Mouse (Mus musculus): ENCODE results near the gene Rhbdd3. TPM values are rescaled to one million over a fixed set of nuclear protein-coding genes. Genes with fewer than 3 reads are reported as not detected.
A peak's percentile ranks its signal among the peaks of the same experiment; 100 is the strongest.
"Not testable (repeated sequence)": the region's sequence is repeated elsewhere in the genome, so short reads cannot be mapped to it uniquely, and the experiment has no call there.

The Rhbdd3 gene
- total and polyA plus RNA-seq, 3 experiments, result 18.2 to 38.1 (median 24.8) TPM

- DNase-seq, result peak; percentile 95
These were observed 33.5 kb upstream of the Rhbdd3 start, which contains the start of gene Gas2l1 for GRCm38 (mm10) chr11:5065056-5065821. Gene Gas2l1 (minus strand): TSS chr11:5065327.

DNA sequence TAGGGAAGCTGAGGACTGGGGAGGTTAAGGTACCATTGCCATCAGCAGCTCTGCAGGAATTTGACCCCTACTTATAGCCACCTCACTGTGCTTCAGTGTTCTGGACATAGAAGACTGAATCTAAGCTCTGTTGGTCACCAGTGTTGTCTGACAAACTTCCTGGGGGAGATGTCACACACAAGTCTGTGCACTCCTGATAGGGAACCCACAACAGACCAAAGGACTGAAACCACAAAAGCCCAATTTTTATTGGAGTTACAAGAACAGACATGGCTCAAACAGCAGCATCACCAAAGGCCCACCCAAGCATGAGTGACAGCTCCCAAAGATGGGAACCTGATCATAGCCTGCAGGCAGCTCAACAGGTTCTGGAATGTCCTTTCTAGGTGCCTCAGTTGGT is 31.7 kb upstream of the Rhbdd3 start:
- DNase-seq, result no peak

DNA sequence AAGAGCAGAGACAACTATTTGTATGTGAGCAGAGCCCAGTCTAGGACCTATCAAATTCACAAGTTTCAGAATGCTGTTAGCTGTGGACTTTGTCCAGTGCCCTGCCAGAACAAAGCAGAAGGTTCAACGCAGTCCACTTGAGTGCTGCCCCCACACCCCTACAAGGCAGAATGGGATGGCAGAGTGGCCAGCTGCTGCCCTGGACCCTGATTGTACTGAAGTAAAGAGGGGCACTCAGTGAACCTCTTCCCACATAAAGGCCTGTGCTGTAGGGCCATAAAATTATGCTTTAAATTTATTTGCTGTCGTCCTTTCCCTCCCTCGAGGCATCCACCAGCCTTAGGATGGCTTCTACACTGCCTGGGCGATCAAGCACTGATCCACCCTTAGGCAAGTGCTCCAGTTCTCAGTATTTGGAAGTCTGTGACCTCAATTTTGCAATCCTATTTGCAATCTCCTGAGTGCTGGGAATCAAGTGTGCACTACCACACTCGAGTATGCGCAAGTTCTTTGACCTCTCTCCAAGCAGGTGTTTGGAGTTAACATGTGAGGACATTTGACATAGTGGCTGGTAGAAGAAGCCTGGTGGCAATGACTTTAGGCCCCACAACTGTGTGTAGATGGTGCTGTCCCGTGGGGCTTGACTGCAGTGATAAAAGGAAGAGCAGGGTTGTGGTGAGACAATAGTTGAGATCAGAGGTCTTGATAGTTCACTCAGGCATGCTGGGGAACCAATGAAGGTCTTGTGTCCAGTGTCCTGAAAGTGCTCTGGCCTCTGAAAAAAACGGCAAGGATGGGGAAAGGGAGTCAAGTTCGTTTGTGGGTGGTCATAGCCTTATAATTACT is 30.4 kb upstream of the Rhbdd3 start:
- no peak for DNase-seq

DNA sequence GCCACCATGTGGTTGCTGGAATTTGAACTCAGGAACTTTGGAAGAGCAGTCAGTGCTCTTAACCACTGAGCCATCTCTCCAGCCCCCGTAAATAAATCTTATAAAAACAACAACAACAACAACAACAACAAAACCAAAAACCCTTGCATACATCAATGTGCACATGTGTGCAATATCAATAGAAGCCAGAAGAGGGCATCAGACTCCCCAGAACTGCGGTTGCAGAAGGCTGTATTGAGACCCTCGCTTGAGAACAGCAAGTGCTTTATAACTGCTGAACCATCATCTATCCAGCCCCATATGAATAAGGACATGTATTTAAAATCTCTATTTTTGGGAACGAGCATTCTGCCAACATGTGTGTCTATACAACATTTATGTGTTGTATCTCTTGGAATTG is 23.8 kb upstream of the Rhbdd3 start:
- DNase-seq, result no peak

- no peak for DNase-seq
These were observed 23.0 kb upstream of the Rhbdd3 start for GRCm38 (mm10) chr11:5075760-5076159.

DNA sequence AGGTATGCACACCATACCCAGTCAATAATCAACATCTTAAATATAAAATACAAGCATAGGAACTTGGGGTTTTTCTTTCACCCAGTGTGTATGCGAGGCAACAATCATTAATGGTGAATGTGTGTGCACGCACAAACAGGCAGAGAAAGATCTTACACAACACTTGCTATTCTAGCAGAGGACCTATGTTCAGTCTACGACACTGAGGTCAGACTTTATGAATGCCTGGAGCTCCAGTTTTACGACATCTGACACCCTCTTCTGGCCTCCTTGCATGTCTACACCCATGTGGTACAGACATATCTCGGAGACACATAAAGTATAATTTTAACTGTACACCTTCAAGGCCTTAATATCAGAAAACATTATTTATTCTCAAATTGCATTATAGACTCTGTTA is 21.9 kb upstream of the Rhbdd3 start:
- DNase-seq, result not testable (repeated sequence)

GRCm38 (mm10) chr11:5089147-5089546 is 9.6 kb upstream of the Rhbdd3 start:
- peak; percentile 53 for DNase-seq

GRCm38 (mm10) chr11:5091706-5092105 is 7.0 kb upstream of the Rhbdd3 start:
- DNase-seq, result no peak

- no peak for DNase-seq
These were observed 2.8 kb upstream of the Rhbdd3 start for GRCm38 (mm10) chr11:5095877-5096276.

DNA sequence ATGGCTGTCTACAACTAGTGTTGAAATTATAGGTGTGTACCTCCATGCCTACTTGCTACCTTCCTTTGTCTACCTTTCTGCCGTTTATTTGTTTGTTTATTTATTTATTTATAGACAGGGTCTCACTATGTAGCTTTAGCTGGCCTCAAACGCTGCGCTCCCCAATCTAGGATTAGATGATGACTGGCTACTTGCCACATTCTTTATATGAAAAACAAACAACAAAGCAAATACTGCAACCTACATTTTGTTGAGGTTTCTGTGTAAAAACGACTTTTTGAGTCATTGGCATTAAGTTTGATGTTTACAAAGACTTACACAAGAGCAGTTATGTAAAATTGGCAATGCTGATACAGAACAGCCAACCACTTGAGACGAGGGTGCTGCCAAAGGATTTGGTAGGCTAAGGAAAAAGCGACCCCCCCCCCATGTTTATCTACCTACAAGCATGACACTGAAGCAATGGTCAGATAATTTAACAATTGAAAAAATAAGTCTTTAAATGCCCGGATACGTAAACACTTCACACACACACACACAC is 2.2 kb upstream of the Rhbdd3 start:
- DNase-seq, result no peak

GRCm38 (mm10) chr11:5098035-5098735 is 541 bp upstream of the Rhbdd3 start:
- DNase-seq, result peak; percentile 69

GRCm38 (mm10) chr11:5099576-5100183 is 954 bp downstream of the Rhbdd3 start:
- DNase-seq, result peak; percentile 90

DNA sequence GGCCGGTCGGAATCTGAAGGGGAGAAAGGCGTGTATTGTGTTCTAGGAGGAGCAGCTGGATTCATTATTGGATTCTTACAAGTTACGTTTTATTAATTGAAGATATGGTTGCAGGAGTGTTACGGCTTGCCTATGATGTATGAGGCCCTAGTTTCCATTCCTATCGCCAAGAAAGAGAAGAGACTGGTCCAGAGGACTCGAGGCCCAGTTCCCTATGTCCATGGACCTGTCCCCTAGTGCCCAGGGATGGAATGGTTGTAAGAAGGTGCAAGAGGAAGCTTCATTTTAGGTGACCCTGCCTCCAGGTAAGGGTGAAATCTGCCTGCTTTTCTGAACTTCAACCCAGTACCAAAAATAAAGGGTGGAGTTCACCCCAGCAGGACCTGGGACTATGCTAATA is 1.6 kb downstream of the Rhbdd3 start:
- DNase-seq, result no peak

DNA sequence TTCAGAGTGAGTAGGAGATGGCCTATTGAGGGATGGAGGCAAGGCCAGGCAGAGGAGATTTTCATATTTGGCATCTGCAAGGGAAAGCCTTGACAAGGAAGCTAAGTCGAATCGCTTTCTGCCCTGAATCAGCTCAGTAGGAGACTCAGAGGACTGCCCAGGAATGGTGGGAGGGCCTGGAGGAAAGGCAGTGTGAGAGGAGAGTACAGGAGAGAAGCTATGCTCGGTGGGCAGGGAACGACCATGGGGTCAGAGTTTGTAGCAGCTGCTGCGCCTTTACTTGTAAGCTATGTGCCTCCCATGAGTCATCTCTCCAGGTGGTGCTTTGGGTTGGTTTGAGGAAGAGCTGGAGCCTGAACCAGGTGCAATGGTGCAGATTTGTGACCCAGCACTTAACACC is 2.1 kb downstream of the Rhbdd3 start:
- no peak for DNase-seq

DNA sequence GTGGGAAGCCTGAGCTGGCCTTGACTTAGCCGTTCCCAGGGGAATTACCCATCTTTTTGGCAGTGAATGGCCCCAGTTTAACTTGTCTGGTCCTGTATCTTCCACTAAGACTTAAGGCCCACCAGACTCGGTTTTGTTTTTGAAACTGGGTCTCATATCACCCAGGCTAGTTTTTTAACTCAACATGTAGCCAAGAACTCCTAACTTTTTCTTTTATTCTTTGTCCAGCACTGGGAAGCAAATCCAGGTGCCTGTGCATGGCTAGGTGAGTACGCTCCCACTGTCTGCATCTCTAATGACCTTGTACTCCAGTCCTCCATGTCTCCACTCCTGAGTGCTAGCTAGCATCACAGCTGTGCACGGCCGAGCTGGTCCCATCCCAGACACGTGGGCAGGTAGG is 2.9 kb downstream of the Rhbdd3 start:
- DNase-seq, result no peak

DNA sequence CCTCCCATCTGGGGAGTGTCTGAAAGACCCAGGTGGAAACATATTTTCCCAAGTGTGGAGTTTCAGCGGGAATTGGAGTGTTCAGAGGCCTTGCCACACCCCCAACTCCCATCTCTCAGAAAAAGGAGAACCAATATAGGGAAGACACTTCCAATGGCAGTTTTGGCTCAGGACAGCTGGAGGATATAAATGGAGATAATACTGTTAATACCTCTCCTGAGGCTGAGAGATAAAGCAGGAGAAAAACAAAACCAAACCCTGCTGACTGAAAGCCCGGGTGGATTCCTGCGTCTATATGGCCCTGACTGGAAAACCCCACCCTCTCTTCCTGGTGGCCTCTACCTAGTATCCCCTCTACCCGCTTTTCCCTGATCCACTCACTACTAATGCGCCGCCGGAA is 3.7 kb downstream of the Rhbdd3 start:
- no peak for DNase-seq

GRCm38 (mm10) chr11:5103986-5104509 is 5.3 kb downstream of the Rhbdd3 start:
- DNase-seq, result no peak

GRCm38 (mm10) chr11:5109441-5109840 is 10.7 kb downstream of the Rhbdd3 start:
- no peak for DNase-seq

GRCm38 (mm10) chr11:5113645-5114044 is 14.9 kb downstream of the Rhbdd3 start:
- DNase-seq, result no peak

DNA sequence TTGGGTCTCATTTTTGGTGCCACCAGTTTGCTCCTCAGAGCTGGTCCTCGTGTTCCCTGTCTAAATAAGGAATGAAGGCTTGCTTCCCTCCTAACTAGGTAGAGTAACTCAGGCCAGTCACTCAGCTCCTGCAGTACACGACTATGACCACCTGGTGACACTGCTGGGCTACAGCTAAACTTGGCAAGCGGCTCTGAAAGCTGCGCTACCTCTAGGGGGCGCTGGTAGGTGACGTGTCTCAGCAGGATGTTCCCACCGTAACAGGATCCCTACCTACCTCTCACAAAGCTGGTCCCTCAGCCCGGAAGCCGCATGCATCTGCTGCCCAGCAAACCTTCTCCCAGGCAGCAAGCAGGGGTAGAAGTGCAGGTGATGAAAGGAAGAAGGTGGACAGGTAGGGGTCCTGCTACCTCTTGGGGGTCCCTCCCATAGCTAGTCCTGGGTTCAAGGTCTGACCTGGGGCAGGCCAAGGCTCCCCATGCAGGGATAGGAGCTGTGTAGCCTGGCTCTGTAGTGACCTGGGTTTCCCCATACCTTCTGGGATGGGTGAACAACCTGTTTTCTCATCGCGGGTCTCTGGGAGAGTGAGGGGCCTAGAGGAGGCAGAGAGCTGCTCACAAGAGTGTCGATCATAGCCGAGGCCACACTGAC is 16.3 kb downstream of the Rhbdd3 start:
- peak; percentile 84 for DNase-seq

DNA sequence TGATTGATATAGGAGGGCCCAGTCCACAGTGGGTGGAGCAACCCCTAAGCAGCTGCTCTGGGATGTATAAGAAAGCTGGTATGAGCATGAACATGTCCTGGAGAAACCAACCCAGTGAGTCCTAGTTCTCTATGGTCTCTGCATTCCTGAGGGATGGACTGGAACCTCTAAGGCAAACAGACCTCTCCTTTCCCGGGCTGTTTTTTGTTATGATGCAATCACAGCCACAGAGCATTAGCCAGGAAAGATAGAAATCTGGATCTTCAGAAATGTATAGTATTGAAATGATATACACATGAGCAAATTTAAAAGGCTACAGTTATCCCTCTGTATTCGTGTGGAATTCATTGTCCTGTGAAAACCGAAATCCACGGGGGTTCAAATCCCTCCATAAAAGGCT is 27.0 kb downstream of the Rhbdd3 start:
- DNase-seq, result no peak

All from adrenal gland, adult 2 months (tissue).